Mouse (Mus musculus): ENCODE data around the gene Dennd4a. TPM values are rescaled to one million over a fixed set of nuclear protein-coding genes. Genes with fewer than 3 reads are reported as not detected.

Dennd4a gene
- polyA plus RNA-seq, 1 experiment from 2014 or later, result 22.6 TPM

GRCm38 (mm10) chr9:64940731-64941346 is 129.7 kb downstream of the Dennd4a start:
- H3K9ac ChIP-seq (ENCODE audit: low read depth, low read length), result no peak overlapping the region
- 79% methylated on average over 11 of the region's 11 CpGs for WGBS
- peaks cover 21% of the 10 kb centered on the region for H3K4me1 ChIP-seq (replicated peaks; ENCODE audit: control insufficient read depth, insufficient read depth, low read length)
- H3K9me3 ChIP-seq (ENCODE audit: control insufficient read depth, low read length), result no peaks in the 10 kb centered on the region
- H3K4me3 ChIP-seq (ENCODE audit: low read depth, low read length), result no peak overlapping the region
- no peak overlapping the region for H3K4me2 ChIP-seq
- no peak for ATAC-seq (replicated peaks; ENCODE audit: low FRiP score)
- H3K36me3 ChIP-seq (ENCODE audit: control insufficient read depth, insufficient read depth, low read length), result no peaks in the 10 kb centered on the region
- DNase-seq (ENCODE audit: low spot score), result no peak
- H3K27me3 ChIP-seq (replicated peaks; ENCODE audit: control insufficient read depth, insufficient read depth, low read length), result peaks cover 11% of the 10 kb centered on the region
- H3K27ac ChIP-seq (ENCODE audit: low read depth, low read length), result no peak overlapping the region

DNA sequence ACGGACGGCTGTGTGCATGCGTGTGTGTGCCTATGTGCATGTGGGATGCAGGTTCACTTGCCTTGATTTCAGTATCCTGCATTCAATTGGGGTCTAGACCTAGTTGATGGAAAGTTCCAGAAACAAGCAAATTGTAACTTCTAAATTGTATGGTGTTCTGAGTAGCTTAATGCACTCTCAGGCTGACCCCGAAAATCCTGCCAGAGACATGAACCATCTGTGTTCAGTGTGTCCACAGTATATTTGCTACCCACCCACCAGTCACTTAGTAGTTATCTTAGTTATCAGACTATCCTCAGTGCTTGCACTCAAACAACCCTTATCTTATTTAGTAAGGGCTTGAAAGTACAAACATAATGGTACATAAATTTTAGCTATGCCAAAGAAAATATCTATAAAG is 130.5 kb downstream of the Dennd4a start:
- H3K4me2 ChIP-seq, result no peak overlapping the region
- 82% methylated on average over 4 of the region's 4 CpGs for WGBS
- ATAC-seq (replicated peaks; ENCODE audit: low FRiP score) (no peak), DNase-seq (ENCODE audit: low spot score) (no peak)
- peaks cover 11% of the 10 kb centered on the region for H3K27me3 ChIP-seq (replicated peaks; ENCODE audit: control insufficient read depth, insufficient read depth, low read length)
- no peak overlapping the region for H3K4me3 ChIP-seq (ENCODE audit: low read depth, low read length)
- no peaks in the 10 kb centered on the region for H3K9me3 ChIP-seq (ENCODE audit: control insufficient read depth, low read length)
- H3K4me1 ChIP-seq (replicated peaks; ENCODE audit: control insufficient read depth, insufficient read depth, low read length), result peaks cover 21% of the 10 kb centered on the region
- no peak overlapping the region for H3K9ac ChIP-seq (ENCODE audit: low read depth, low read length)
- no peak overlapping the region for H3K27ac ChIP-seq (ENCODE audit: low read depth, low read length)
- no peaks in the 10 kb centered on the region for H3K36me3 ChIP-seq (ENCODE audit: control insufficient read depth, insufficient read depth, low read length)

DNA sequence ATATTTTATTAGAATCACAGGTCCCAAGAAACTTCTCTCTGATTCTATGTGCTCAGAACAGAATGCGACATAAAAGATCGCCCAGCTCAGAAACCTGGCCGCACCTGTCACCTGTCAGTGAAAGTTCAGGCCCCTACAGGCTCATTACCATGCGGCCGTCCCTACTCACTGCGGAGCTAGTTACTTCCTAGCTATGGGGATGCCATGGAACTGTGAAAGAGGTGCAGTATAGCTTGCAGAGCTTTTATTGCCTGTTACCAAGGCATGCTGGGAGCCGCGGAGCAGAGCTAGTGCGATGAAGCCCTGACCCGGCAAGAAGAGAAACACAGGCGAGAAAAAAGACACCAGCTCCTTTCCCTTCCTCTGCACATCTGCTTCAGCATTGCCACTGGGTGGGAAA is 132.9 kb downstream of the Dennd4a start:
- 39% methylated on average over 11 of the region's 11 CpGs for WGBS

DNA sequence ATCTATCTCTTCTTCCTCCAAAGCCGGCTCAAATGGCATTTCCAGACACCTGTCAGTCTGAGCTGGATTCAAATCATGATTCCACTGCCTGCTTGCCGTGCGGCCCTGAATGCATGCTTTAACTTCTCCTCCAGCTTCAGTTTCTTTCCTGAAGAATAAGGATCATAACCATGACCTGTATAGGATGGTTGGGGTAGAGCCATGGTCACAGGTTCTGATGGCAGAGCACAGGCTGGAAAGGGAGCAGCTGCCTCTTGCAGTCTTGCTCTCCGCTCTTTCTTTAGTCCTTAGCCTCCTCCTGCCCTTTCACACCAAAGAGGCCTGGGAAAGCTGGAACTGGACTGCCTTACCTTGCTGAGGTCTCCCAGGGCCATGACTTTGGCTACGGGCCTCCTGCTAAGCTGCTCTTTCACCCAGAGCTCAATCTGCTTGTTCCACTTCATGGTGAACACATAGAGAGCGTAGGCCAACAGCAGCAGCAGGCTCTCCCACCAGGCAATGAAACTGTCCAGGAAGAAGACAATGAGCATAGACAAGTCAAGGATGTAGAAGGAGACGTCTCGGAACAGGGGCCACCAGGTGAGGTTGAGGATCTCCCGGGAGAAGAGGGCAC is 136.4 kb downstream of the Dennd4a start:
- no peak overlapping the region for H3K4me2 ChIP-seq
- peaks cover 29% of the 10 kb centered on the region for H3K27me3 ChIP-seq (replicated peaks; ENCODE audit: control insufficient read depth, insufficient read depth, low read length)
- no peak overlapping the region for H3K4me3 ChIP-seq (ENCODE audit: low read depth, low read length)
- H3K9ac ChIP-seq (ENCODE audit: low read depth, low read length), result no peak overlapping the region
- no peak overlapping the region for H3K27ac ChIP-seq (ENCODE audit: low read depth, low read length)
- H3K4me1 ChIP-seq (replicated peaks; ENCODE audit: control insufficient read depth, insufficient read depth, low read length), result peaks cover 9% of the 10 kb centered on the region
- 76% methylated on average over 9 of the region's 9 CpGs for WGBS
- ATAC-seq (replicated peaks; ENCODE audit: low FRiP score) (no peak), DNase-seq (ENCODE audit: low spot score) (peak; percentile 29)
- no peaks in the 10 kb centered on the region for H3K36me3 ChIP-seq (ENCODE audit: control insufficient read depth, insufficient read depth, low read length)
- no peaks in the 10 kb centered on the region for H3K9me3 ChIP-seq (ENCODE audit: control insufficient read depth, low read length)

More for the DNA sequence above, 132.9 kb downstream of the Dennd4a start:
- no peak overlapping the region for H3K9ac ChIP-seq (ENCODE audit: low read depth, low read length)
- peaks cover 14% of the 10 kb centered on the region for H3K27me3 ChIP-seq (replicated peaks; ENCODE audit: control insufficient read depth, insufficient read depth, low read length)
- DNase-seq (ENCODE audit: low spot score) (no peak), ATAC-seq (replicated peaks; ENCODE audit: low FRiP score) (no peak)
- H3K9me3 ChIP-seq (ENCODE audit: control insufficient read depth, low read length), result no peaks in the 10 kb centered on the region
- H3K4me3 ChIP-seq (ENCODE audit: low read depth, low read length), result no peak overlapping the region
- no peak overlapping the region for H3K27ac ChIP-seq (ENCODE audit: low read depth, low read length)
- H3K4me1 ChIP-seq (replicated peaks; ENCODE audit: control insufficient read depth, insufficient read depth, low read length), result peaks cover 17% of the 10 kb centered on the region
- no peaks in the 10 kb centered on the region for H3K36me3 ChIP-seq (ENCODE audit: control insufficient read depth, insufficient read depth, low read length)
- H3K4me2 ChIP-seq, result no peak overlapping the region

- Histone ChIP-seq H3K27ac (ENCODE audit: low read depth, low read length) (no peak within 1 kb of the TSS), H3K9ac (ENCODE audit: low read depth, low read length) (no peak within 1 kb of the TSS), H3K4me3 (ENCODE audit: low read depth, low read length) (no peak within 1 kb of the TSS), H3K27me3 (replicated peaks; ENCODE audit: control insufficient read depth, insufficient read depth, low read length) (peaks cover 18% of the 10 kb centered on the region), H3K4me2 (no peak within 1 kb of the TSS), H3K9me3 (ENCODE audit: control insufficient read depth, low read length) (no peaks in the 10 kb centered on the region), H3K36me3 (ENCODE audit: control insufficient read depth, insufficient read depth, low read length) (no peaks in the 10 kb centered on the region), H3K4me1 (replicated peaks; ENCODE audit: control insufficient read depth, insufficient read depth, low read length) (peaks cover 22% of the 10 kb centered on the region)
- DNase-seq (ENCODE audit: low spot score) (no peak), ATAC-seq (replicated peaks; ENCODE audit: low FRiP score) (no peak)
- 39% methylated on average over 11 of the region's 11 CpGs for WGBS
Observed at GRCm38 (mm10) chr9:64951161-64951657, 140.1 kb downstream of the Dennd4a start, which contains the start of gene Slc24a1. Slc24a1 (minus strand) TSS chr9:64951607.

DNA sequence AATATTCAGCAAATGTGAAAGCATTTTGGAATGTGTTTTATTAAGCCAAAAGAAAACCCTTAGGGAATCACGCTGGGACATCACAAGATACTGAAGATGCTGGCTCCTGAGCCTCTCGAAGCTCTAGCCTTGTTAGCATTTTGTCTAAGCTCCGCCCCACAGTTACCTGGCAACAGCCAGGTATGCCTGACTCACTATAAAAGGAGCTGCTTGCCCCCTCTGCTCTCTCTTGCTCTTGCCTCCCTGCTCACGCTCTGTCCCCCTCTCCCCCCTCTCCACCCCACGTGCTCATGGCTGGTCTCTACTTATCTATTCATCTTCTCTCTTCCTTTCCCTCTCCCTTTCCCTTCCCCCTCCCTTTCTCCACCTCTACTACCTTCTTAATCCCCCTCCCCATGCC is 140.9 kb downstream of the Dennd4a start:
- DNase-seq (ENCODE audit: low spot score) (no peak), ATAC-seq (replicated peaks; ENCODE audit: low FRiP score) (no peak)
- Histone ChIP-seq H3K9ac (ENCODE audit: low read depth, low read length) (no peak overlapping the region), H3K27ac (ENCODE audit: low read depth, low read length) (no peak overlapping the region), H3K9me3 (ENCODE audit: control insufficient read depth, low read length) (no peaks in the 10 kb centered on the region), H3K27me3 (replicated peaks; ENCODE audit: control insufficient read depth, insufficient read depth, low read length) (peaks cover 18% of the 10 kb centered on the region), H3K4me3 (ENCODE audit: low read depth, low read length) (no peak overlapping the region), H3K36me3 (ENCODE audit: control insufficient read depth, insufficient read depth, low read length) (no peaks in the 10 kb centered on the region), H3K4me2 (no peak overlapping the region), H3K4me1 (replicated peaks; ENCODE audit: control insufficient read depth, insufficient read depth, low read length) (peaks cover 23% of the 10 kb centered on the region)
- 21% methylated on average over 5 of the region's 5 CpGs for WGBS

DNA sequence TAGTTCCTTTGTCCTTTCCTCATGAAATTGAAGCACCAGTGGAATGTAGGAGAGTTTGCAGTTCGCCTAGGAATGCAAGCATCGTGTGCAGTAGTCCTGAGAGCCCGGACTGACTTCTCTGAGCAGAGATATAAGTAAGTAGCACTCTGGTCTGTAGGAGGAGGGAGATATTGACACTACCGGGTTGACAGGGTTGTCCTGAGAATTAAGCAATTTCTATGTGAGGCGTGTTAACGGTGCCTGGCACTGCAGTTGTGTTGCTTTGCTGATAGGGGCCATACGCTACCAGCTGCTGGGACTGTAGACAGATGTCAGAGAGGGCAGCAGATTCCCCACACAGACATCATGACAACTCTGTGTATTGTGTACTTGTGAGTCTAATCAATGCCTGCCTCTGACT is 142.1 kb downstream of the Dennd4a start:
- peaks cover 18% of the 10 kb centered on the region; the same call in 1 of the 2 replicates for H3K27me3 ChIP-seq (replicated peaks; ENCODE audit: control insufficient read depth, insufficient read depth, low read length)
- 35% methylated on average over 7 of the region's 7 CpGs for WGBS
- peak; percentile 85 for ATAC-seq (replicated peaks; ENCODE audit: low FRiP score)
- peaks cover 23% of the 10 kb centered on the region for H3K4me1 ChIP-seq (replicated peaks; ENCODE audit: control insufficient read depth, insufficient read depth, low read length)
- H3K9me3 ChIP-seq (ENCODE audit: control insufficient read depth, low read length), result no peaks in the 10 kb centered on the region
- no peak overlapping the region; the same call in 1 of the 2 replicates for H3K27ac ChIP-seq (ENCODE audit: low read depth, low read length)
- DNase-seq (ENCODE audit: low spot score), result no peak
- no peak overlapping the region for H3K4me3 ChIP-seq (ENCODE audit: low read depth, low read length)
- no peak overlapping the region; the same call in 1 of the 2 replicates for H3K4me2 ChIP-seq
- no peak overlapping the region for H3K9ac ChIP-seq (ENCODE audit: low read depth, low read length)
- H3K36me3 ChIP-seq (ENCODE audit: control insufficient read depth, insufficient read depth, low read length), result no peaks in the 10 kb centered on the region

DNA sequence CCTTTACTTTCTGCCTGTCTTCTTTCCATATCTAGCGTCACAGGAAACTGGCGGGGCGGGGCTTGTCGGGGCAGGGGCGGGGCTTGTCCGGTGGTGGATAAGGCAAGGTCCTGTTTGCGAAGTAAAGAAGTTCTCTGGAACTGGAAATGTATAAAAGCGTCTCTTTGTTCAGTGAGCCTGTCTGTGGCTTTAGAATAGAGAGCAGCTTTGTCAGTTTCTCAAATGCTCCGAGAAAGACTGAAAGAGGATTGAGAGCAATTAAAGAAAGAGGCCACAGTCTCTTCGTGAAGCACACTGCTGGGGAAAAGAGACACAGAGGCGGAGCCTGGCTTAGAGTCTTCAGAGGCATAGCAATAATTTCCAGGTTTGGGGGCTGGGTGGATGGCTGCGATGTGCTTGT is 145.2 kb downstream of the Dennd4a start:
- WGBS, result 15% methylated on average over 12 of the region's 12 CpGs
- peak overlapping the region; percentile 50 for H3K9ac ChIP-seq (ENCODE audit: low read depth, low read length)
- no peaks in the 10 kb centered on the region for H3K9me3 ChIP-seq (ENCODE audit: control insufficient read depth, low read length)
- peaks cover 26% of the 10 kb centered on the region for H3K4me1 ChIP-seq (replicated peaks; ENCODE audit: control insufficient read depth, insufficient read depth, low read length)
- peak overlapping the region; percentile 62 for H3K4me2 ChIP-seq
- ATAC-seq (replicated peaks; ENCODE audit: low FRiP score), result no peak
- no peaks in the 10 kb centered on the region for H3K36me3 ChIP-seq (ENCODE audit: control insufficient read depth, insufficient read depth, low read length)
- DNase-seq (ENCODE audit: low spot score), result no peak
- peak overlapping the region; percentile 65 for H3K27ac ChIP-seq (ENCODE audit: low read depth, low read length)
- H3K27me3 ChIP-seq (replicated peaks; ENCODE audit: control insufficient read depth, insufficient read depth, low read length), result 0 out of 2 replicates have a peak, but pooled peaks cover 3% of the 10 kb centered on the region
- peak overlapping the region; percentile 36 for H3K4me3 ChIP-seq (ENCODE audit: low read depth, low read length)

DNA sequence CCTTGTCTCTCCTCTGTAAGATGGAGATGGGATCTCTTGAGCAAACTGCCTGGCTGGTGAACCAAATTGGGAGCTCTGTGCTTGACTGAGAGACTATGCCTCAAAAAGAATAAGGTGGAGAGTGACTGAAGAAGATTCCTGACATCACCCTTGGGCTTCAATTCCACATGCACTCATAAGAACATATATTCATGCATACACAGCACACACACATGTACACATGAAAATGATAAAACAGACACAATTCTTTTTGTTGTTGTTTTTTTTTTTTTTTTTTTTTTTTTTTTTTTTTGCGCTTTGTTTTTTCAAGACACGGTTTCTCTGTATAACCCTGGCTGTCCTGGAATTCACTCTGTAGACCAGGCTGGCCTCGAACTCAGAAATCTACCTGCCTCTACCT is 146.1 kb downstream of the Dennd4a start:
- Histone ChIP-seq H3K9me3 (ENCODE audit: control insufficient read depth, low read length) (no peaks in the 10 kb centered on the region), H3K9ac (ENCODE audit: low read depth, low read length) (no peak overlapping the region), H3K27me3 (replicated peaks; ENCODE audit: control insufficient read depth, insufficient read depth, low read length) (no peaks in the 10 kb centered on the region), H3K4me2 (no peak overlapping the region), H3K36me3 (ENCODE audit: control insufficient read depth, insufficient read depth, low read length) (no peaks in the 10 kb centered on the region; the same call in 1 of the 2 replicates), H3K4me3 (ENCODE audit: low read depth, low read length) (no peak overlapping the region), H3K27ac (ENCODE audit: low read depth, low read length) (no peak overlapping the region), H3K4me1 (replicated peaks; ENCODE audit: control insufficient read depth, insufficient read depth, low read length) (peaks cover 30% of the 10 kb centered on the region)
- no peak for ATAC-seq (replicated peaks; ENCODE audit: low FRiP score)
- DNase-seq (ENCODE audit: low spot score), result no peak
- WGBS, result 91% methylated on average over 3 of the region's 3 CpGs

All from liver, embryonic 11.5 days (tissue).